Mouse (Mus musculus) lung, postnatal 4 days (tissue): ENCODE results near the gene Mroh8.

Experiments used
- DNase-seq, 2 experiments: peaks; one replicate each; pipeline ENCODE4 v3.0.0; 2021

Mroh8 gene

DNA sequence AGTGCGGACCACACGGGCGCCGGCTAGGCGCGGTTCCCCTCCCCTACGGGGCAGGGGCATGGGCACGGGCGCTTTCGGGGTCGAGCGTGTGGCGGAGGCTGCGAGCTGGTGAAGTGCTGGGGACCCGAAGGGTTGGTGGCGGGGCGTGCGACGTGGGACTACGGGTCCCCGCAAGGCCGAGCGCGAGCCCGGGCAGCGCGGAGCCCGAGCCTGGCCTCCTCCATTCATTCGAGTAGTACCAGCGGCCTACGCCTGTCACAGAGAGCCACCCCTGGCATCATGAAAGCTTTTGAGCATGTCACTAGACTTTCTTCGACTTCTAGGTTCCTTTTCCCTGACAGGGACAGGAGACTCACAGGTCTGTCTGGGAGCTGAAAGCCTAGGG is at the start of gene Mroh8:
Mroh8 (minus strand) TSS at position 134 of the 385 bp plus-strand sequence.
- DNase-seq: no peak

DNA sequence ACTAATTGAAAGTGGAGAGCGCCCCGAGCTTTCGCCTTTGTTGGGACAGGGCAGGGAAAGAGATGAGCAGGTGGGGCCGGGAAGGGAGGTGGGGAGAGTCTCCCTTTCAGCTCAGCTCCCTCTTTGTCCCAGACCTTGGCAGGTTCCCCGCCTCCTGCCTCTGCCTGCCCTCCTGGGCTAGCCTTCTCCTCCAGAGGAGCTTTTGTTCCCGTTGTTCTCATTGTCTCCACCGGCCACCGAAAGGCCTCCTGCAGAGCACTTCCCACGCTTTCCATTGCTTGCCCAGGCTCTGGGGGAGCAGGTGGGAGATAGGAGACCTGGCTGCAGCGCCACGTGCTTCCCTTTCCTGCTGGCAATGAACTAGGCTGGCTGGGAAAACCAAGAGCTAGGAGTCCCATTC is 49.2 kb upstream of the Mroh8 start:
- no peak for DNase-seq

DNA sequence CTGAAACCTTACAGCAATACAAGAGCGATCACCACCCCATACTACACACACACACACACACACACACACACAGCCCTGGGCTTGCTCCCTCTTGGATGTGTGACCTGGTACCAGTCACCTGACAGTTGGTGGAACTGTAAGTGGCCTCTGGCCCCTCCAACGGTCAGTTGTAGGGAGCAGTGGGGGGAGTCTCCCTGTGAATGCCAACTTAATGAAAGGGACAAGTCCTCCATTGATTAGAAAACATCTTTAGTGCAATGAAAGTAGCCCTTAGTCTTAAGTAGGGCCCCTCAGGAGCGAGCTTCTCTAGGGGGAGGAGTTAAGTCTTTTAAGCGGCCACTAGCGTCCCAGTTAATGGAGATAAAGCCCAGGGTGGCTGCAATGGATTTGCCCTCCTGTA is 48.8 kb upstream of the Mroh8 start:
- no peak for DNase-seq

DNA sequence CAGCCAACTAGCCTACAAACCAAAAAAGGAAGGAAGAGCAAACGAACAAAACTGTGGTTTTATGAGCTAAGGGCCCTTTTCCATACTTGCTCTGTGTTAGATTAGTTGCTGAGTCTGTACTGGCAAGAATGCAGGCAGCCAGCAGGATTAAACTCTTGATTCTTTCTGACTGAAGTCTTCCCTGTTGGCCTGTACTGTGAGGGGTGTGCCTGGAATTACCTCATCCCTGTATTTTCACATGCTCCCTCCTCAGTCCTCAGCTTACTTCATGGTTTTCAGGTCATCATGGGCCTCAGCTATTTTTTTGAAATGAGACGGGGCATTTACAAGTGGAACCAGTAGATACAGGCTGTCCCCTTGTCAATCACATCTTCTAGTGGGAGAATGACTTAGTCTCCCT is 45.9 kb upstream of the Mroh8 start:
- no peak for DNase-seq

DNA sequence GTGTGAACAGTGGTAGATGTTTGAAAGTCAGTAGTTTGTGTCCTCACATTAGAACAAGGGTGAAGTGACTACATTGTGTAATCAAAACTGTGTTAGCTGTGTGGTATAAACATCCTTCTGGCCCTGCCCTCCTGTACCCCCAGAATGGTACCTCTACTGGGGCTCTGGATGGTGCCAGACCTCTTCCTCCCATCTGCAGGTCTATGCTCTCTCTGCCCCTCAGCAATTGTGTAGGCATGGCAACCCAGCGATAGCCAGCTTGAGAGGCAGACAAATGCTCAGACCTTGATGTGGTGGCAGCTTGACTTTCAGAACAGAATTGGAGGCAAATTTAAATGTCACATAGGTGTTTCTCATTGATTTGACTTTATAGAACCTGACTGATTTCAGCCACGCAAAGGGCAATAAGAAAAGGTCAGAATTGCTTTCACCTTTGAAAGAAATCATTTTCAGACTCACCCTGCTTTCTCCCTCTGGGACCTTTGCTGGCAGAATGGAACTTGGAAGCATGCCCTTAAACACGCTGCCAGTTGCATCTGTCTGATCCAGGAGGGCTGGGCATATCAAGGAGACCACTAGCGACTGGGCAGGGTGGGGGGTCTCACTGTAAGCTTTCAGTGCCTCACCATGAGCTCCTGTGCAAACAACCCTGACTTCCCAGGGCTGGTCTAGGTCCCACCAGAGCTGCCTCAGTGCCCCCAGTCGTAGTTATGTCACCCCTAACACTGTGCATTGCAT is 42.8 kb upstream of the Mroh8 start:
- DNase-seq: no peak

DNA sequence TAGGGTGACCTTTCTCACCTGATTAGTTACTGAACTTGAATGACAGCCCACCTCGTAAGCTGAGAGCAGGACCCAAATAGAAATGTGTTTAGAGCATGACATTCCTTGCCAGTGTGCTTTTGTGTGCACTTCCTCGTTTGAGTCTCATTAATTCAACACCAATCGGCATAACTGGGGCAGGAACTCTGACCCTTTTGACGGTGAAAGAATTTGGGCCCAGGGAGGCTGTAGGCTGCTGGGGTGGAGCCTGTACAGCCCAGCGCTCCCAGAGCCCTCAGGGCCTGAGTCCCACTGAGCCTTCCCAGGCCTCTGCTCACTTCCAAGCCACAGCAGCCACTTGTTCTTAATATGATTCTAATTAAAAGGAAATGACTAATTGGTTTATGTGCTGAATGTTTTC is 41.5 kb upstream of the Mroh8 start:
- DNase-seq: no peak

DNA sequence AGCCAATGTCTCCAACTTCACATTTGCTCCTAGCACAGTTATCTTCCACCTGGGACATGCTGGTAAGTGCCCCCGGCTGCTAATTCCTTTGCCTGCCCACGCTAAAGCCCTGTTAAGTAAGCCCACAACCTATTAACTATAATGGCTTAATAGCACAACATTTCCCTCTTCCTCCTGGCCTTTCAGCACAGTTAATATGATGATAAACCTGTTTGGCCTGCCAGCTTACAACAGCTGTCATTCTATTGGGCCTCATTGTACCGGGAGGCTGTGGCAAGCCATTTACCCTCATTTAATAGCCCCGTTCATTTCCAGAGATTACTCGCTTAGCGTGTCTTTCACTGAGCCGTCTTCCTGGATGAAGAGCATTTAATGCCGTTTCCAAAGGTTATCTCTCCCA is 40.8 kb upstream of the Mroh8 start:
- DNase-seq: no peak

DNA sequence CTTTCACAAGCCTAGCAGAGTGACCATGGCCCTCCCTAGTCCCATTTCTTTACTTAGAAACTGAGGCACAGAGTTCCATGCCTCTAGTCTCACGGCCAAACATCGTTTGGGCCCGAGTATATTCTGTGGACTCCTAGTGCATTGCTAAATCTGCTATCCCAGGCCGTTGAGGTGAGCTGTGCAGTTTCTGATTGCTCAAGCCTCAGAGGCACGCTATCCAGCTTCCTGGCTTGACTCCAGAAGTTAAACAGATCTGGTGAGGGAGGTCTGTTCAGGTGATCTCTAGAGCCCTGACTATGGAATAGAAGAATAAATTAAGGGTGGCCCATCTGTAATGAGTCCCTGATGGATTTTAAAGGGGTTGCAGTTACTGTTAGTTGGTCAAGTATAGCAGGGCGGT is 37.9 kb upstream of the Mroh8 start:
- DNase-seq: no peak

DNA sequence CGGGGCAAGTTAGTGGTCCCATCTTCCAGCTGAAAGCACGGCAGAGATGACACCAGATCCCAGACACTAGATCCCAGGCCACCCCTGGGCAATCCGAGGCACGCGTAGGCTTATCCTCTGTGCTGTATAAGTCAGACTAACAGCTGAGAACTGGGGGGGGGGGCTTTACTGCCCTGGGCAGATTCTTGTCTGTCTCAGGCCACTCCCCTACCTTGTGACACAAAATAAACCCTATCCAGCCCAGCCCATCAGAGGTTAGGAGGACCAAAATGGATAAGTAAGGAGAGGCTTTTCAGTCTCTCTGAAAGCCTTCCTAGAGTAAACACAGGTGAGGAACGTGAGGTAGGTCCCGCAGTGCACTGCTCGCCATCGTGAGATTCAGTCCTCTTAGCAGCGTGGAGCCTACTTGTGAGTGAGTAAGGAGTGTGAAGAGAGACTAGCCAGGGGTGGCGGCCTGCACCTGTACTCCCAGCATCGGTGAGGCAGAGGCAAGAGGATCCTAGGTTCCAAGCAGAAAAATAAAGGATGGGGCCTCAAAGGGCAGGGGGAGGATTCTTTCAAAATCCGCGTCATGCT is 37.1 kb upstream of the Mroh8 start:
- no peak for DNase-seq

DNA sequence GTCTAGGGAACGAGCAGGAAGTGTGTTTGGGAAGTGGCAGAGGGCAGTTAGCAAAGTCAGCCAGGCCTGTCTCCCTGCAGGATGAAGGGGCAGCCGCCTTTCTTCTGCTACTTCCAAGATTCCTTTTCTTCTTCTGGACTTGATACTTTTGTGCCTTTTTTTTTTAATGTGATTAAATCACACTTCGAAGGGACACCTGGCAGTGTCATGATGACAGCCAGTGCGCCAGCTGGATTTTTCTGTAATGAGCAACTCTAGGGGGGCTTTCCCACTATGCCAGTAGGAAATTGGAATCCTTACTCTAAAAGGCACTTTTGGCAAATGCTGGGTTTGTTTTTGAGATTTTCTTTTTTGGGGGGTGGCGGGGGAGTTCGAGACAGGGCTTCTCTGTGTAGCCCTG is 36.1 kb upstream of the Mroh8 start:
- no peak for DNase-seq

DNA sequence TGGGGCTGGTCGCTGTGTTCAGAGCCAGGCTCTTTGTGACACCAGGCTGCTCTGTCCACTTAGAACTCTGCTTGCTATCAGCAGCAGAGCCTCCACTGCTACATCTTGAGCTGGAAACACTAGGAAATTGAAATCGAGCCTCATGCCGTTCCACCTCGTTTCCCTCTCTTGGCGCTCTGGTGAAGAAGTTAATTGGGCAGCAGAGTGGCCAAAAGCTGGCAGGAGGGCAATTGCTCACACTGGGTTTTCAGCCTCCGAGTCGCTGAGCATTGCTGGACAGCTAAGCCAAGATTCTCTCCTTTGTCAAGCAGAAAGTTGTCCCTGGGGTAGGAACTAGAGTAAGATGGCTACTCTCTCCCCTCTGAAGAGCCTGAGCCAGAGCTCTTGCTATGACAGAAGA is 35.0 kb upstream of the Mroh8 start:
- DNase-seq: no peak

DNA sequence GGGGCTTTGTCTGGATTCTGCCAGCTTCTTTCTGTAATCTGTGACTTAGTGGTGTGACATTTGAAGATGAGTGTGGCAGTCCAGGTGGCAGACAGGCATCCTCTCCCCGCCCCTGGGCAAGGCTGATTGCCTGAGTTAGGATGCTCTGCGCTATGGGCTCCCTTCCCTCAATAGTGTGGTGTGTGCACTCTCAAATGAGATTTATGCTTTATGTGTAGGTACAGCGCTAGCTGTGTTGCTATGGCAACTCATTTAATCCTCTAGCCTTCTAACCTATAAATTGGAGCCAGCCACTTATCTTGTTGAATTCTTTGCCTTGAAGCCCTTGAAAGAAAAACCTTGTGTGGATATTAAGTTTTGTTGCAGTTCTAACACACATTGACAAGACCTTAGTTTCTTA is 34.4 kb upstream of the Mroh8 start:
- no peak for DNase-seq

DNA sequence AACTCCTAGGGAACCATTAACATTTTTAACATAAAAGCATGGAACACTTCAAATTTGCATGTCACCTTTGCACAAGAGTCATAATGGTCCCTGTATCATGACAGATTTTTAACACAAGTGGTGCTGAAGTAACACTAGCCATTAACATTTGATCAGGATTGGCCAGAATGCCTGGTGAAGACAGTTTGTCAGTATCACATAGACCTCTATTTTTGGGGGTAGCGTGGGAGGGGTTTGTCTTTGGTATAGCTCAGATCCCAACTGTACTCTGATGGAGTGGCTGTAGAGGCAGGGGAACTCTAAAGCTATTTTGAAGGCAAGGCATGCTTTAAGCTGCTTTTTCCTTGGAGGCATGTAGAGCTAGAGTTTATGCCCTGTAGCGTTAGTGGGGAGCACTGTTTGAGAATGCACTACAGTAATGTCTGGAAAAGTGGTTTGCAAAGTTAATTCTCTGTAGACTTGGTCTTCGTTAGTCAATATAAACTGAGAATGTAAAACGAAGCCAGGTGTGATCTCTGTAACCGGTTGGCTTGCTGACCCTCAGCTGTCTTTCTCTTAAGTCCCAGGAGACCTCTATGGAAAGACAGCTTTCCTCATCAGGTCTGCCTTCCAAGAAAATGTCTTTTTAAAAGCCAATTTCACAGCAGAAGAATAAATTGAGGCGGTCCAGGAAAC is 31.8 kb upstream of the Mroh8 start:
- no peak for DNase-seq

DNA sequence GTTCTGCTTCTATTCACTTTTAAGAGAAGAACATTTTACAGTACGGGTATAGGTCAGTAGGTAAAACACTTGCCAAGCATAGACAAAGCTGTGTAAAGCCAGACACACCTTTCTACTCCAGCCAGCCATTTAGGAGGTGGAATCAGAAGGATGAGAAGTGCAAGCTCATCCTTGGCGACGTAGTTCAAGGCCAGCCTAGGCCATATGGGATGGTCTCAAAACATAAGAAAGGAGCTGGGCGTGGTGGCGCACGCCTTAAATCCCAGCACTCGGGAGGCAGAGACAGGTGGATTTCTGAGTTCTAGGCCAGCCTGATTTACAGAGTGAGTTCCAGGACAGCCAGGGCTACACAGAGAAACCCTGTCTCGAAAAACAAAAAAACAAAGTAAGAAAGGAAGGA is 30.3 kb upstream of the Mroh8 start:
- no peak for DNase-seq

DNA sequence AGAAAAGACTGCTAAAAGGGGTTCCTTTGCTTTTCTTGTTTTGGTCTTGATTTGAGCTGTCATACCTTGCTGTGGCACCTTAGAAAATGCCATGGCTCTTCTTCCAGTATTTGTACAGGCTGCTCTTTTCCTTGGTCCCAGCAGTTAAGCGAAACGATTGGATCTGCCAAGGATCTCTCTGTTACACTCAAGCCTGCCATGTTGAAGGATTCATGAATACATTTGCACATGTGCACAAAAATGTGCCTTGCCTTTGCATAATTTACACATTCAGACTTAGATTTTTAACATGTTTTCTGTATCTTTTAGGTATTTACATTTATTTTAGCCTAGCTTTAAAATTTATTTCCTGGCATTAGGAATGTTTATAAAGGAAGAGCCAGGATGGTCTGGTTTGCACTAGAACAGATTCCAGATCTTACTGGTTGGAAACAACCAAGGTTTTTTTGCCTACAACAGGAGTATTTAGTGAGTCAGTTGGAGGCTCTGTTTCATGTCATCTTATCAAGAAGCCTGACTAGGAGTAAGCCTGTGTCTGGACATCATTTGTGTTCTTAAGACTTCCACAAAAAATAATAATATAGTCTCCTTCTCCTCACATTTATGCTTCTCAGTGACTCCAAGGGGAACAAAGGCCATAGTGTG is 29.0 kb upstream of the Mroh8 start:
- no peak for DNase-seq

DNA sequence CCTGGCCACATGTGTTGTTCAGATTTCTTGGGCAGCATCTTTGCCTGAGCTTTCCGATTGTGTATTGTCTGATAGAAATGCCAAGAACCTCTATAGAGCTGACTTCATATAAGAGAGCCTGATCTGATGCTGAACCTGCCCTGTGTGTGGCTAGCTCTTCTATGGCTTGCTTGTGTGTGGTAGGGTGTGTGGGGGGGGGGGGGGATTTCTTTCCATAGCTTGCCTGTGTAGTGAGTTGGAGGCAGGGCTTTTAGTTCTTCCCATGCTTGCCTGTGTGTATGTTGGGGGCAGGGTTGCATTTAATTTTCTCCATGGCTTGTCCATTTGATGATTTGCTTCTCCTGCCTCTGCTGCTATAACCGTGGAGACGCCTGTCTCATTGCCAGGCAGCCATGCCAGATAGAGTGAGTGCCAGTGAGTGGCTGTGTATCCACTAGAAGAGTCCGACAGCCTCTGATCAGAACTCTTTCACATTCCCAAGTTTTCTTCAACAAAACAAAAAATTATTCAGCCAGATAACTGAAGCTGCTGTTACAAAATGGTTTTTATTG is 28.4 kb upstream of the Mroh8 start:
- DNase-seq: peak; percentile 66 to 89

DNA sequence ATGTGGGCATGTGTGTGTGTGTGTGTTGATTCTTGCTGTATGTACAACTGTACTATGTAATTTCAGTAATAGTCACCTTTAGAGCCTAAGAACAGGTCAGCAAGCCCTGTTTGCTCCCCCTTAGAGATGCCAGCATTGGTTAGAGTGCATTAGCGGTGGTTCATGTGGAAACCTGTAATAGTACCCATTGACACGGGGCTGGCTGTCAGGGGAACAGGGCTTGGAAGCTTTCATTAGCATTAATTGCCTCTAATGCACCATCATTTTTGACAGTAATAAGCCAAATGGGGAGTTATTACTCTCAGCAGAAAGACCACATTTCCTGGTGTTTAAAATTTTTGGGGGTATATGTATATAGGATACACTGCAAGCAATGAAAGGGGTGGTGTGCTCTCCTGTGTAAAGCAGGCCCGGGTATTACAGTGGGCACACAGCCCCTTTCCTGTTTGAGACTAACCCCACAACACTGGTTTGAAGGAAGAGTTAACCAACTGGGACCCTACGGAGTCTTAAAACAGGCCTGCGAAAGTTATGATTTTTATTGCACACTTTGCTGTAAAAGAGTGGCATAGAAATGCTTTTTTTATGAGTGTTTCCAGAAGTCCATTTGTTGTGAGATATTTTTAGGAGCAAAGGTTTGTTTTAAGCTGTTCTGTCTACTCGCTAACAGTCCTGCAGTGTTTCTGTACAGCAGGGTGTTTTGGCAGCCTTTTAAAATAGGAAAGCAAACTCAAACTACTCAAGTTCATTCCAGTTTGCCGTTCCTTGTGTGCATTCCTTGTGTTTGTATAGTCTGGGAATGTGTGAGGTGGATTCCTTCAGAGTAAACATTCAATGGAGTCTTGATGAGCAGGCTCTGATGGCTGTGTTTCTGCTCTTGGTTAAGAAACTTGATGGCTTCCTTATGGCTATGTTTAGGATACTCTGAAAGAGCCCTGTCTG is 27.0 kb upstream of the Mroh8 start:
- peak in 1 of 2 experiments; percentile 28 for DNase-seq

DNA sequence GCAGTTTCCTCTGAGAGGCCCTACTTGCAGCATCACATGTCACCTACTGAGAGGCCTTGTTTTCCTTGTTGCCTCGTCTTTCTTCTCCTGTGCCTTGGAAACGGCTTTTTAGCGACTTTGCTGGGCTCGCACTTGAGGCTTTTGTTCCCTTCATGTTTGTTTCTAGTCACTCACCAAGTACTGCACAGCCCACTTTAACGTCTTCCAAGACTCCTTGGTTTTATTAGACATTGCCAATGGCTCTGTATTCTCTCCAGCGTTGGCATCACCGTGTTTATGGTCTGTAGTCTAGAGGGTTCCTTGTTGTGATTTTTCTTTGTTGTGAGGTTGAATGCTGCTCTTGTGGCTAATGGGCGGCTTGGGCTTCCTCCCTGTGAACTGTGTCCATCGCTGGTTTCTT is 23.7 kb upstream of the Mroh8 start:
- no peak for DNase-seq

DNA sequence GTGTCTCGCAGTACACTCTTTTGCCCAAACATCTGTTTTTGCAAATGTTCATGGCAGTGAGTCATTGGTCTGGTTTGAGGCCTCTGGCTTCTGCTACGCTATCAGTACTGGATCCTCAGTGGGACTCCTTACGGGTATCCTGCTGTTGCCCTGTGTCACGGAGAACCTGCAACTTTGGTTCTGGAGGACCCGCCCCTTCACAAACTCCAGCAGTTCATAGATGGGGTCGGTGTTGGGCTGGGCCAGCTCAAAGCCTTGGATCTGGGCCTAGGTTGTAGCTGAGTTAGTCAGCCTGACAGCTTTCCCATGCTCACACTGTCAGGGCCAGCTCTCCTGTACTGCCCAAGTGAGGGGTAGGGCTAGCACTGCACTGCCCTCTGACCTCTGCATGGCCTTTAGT is 20.7 kb upstream of the Mroh8 start:
- DNase-seq: no peak

DNA sequence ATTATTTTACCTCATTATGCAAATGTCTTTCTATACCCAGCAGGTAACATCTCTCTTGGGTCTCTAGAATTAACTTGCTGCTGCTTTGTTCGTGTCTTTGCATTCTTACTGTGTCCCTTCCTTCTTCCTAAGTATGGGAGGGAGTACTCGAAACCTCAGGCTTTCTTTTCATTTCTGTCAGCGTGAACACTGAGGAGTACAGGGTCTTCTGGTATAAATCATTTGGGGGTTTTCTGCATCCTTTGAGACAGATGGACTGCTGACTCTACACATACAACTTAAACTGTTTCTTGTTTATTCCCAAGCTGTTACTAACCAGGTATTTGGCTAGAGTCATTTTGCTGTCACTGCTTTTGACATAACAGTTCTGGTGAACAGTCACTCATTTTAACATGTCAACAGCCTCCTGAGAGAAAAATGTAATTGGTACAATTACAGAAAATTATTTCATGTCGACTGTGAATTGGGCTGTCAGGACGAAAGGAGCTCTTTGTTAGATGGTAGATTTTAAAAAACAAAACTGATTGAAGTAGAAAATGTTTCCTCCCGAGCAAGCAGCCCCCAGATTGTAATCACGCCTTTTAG is 16.8 kb upstream of the Mroh8 start:
- DNase-seq: no peak

DNA sequence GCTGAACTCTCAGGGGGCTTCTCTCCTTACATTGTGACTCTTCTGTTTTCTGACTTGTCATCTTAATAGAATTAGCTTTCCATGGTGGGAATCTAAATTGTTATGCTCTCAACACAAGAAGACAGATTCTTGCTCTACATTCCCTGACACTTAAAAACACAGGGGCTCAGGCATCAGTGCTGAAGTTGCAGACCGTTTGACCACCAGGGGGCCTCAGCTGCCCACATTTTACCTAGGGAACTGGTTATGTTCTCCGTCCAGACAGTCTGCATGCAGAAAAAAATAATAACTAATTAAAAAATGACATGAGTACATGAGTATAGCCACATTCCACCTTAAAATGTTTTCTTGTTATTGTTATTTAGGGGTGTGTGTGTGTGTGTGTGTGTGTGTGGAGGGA is 12.7 kb upstream of the Mroh8 start:
- peak; percentile 81 to 86 for DNase-seq

DNA sequence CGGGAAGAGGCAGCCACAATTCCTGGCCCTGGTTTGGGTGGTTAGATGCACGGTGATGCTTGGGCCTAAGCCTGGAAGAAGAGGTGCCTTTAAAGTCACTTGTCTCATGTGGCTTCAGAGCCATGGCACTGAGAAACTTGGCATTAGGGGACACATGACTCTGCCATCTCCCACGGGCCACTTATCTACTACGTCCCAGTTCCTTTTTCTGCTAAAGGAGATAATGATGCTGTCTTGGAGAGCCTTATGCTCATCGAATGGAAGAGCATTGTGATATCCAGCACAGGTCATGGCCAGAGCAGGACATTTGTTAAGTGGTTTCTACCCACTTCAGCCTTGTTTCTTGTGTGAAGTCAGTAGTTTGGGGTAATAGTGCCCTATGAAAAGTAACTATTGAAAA is 9.6 kb upstream of the Mroh8 start:
- no peak for DNase-seq
